Mouse (Mus musculus) heart, postnatal 0 days (tissue): ENCODE data around the gene Calm1. TPM values are rescaled to one million over a fixed set of nuclear protein-coding genes. Genes with fewer than 3 reads are reported as not detected.
A peak's percentile ranks its signal among the peaks of the same experiment; 100 is the strongest.

ENCODE experiments used
- ATAC-seq: fragments of 200-750 bp; cut with Nextera tagmentation; 2 replicates; pipeline ENCODE4 v1.8.0; 2017; ENCODE audit warnings: low read depth, moderate number of reproducible peaks, moderate library complexity; ENCODE audit not compliant: insufficient read depth
- DNase-seq: peaks from one replicate; pipeline ENCODE4 v3.0.0-alpha.2; 2016; ENCODE audit warnings: low spot score
- H3K27ac ChIP-seq: fragments of 300-500 bp; sonication (generic); 2 replicates; pipeline ENCODE4 v1.5.1; 2014; ENCODE audit warnings: low read depth, mild to moderate bottlenecking
- H3K27me3 ChIP-seq: fragments of 300-500 bp; sonication (generic); 2 replicates; pipeline ENCODE4 v1.6.1; 2014; ENCODE audit warnings: low read length, mixed read lengths; ENCODE audit not compliant: control insufficient read depth, insufficient read depth
- H3K36me3 ChIP-seq: fragments of 300-500 bp; sonication (generic); replicated peaks from 2 replicates; pipeline ENCODE4 v1.6.1; 2014; ENCODE audit warnings: low read length, mixed read lengths; ENCODE audit not compliant: control insufficient read depth, insufficient read depth
- H3K4me1 ChIP-seq: fragments of 300-500 bp; sonication (generic); 2 replicates; pipeline ENCODE4 v1.6.1; 2014; ENCODE audit warnings: antibody characterized with exemption; ENCODE audit not compliant: control insufficient read depth, insufficient read depth
- H3K4me2 ChIP-seq: fragments of 300-500 bp; sonication (generic); 2 replicates; pipeline ENCODE4 v1.6.1; 2014; ENCODE audit warnings: low read depth, mild to moderate bottlenecking, low read length, moderate library complexity
- H3K4me3 ChIP-seq: fragments of 300-500 bp; sonication (generic); 2 replicates; pipeline ENCODE4 v1.5.1; 2014; ENCODE audit warnings: low read depth, low read length
- H3K9ac ChIP-seq: fragments of 300-500 bp; sonication (generic); replicated peaks from 2 replicates; pipeline ENCODE4 v1.6.1; 2014; ENCODE audit warnings: low read depth, low read length, mixed read lengths
- H3K9me3 ChIP-seq: fragments of 300-500 bp; sonication (generic); replicated peaks from 2 replicates; pipeline ENCODE4 v1.6.1; 2016; ENCODE audit warnings: low read length; ENCODE audit not compliant: control insufficient read depth
- CTCF ChIP-seq: IDR thresholded peaks from 2 replicates; pipeline ENCODE4 v1.5.1; 2016; ENCODE audit warnings: antibody characterized with exemption, control low read depth, low read depth
- EP300 ChIP-seq: IDR thresholded peaks from 2 replicates; pipeline ENCODE4 v1.6.1; 2016; ENCODE audit warnings: antibody characterized with exemption, low read depth
- WGBS: fragments of 180-500 bp; shearing (Covaris S2); extraction: QIAGEN DNeasy Blood & Tissue Kit; methylation state at CpG from one replicate; pipeline ENCODE4 v1.1.7; 2014; 5-methylcytosine and 5-hydroxymethylcytosine counted together
- polyA plus RNA-seq: library from polyadenylated mRNA; unstranded; fragments of >200 nt; fragmentation: Nextera tagmentation; extraction: Ambion mirVana; gene quantifications from 2 replicates; pipeline ENCODE4 v1.2.1, GENCODE M21; 2015
- total RNA-seq: library from RNA; depleted of rRNA; stranded (reverse); fragments of >200 nt; gene quantifications from 2 replicates; pipeline ENCODE4 v1.2.3, GENCODE M21; 2014; ENCODE audit warnings: low replicate concordance

Calm1 gene
- total and polyA plus RNA-seq, 2 experiments from 2014 or later: 375 to 771 TPM

GRCm38 (mm10) chr12:100166939-100167338 lies 32.3 kb upstream of the Calm1 start:
- no peak for TF ChIP-seq CTCF
- TF ChIP-seq EP300: no peak
- H3K4me2 ChIP-seq: no peak overlapping the region
- 83% methylated on average over 8 of the region's 8 CpGs for WGBS
- 0 out of 2 replicates have a peak, but pooled peaks cover 8% of the 10 kb centered on the region for H3K4me1 ChIP-seq
- no peak overlapping the region for H3K9ac ChIP-seq
- H3K9me3 ChIP-seq: no peaks in the 10 kb centered on the region
- H3K4me3 ChIP-seq: no peak overlapping the region
- no peaks in the 10 kb centered on the region for H3K36me3 ChIP-seq
- no peak overlapping the region for H3K27ac ChIP-seq
- DNase-seq (no peak), ATAC-seq (no peak)
- no peaks in the 10 kb centered on the region for H3K27me3 ChIP-seq

- WGBS: 87% methylated on average over 1 of the region's 1 CpGs
- DNase-seq (no peak), ATAC-seq (no peak)
- TF ChIP-seq EP300 (no peak), CTCF (no peak)
- Histone ChIP-seq H3K27me3 (no peaks in the 10 kb centered on the region), H3K9me3 (no peaks in the 10 kb centered on the region), H3K4me1 (0 out of 2 replicates have a peak, but pooled peaks cover 8% of the 10 kb centered on the region), H3K4me3 (no peak overlapping the region), H3K36me3 (no peaks in the 10 kb centered on the region), H3K4me2 (peak overlapping the region; percentile 64; the same call in 1 of the 2 replicates), H3K9ac (0 out of 2 replicates have a peak overlapping the region, but pooled peaks have one; percentile 20), H3K27ac (0 out of 2 replicates have a peak overlapping the region, but pooled peaks have one; percentile 39)
These were observed 31.7 kb upstream of the Calm1 start for GRCm38 (mm10) chr12:100167502-100167901.

DNA sequence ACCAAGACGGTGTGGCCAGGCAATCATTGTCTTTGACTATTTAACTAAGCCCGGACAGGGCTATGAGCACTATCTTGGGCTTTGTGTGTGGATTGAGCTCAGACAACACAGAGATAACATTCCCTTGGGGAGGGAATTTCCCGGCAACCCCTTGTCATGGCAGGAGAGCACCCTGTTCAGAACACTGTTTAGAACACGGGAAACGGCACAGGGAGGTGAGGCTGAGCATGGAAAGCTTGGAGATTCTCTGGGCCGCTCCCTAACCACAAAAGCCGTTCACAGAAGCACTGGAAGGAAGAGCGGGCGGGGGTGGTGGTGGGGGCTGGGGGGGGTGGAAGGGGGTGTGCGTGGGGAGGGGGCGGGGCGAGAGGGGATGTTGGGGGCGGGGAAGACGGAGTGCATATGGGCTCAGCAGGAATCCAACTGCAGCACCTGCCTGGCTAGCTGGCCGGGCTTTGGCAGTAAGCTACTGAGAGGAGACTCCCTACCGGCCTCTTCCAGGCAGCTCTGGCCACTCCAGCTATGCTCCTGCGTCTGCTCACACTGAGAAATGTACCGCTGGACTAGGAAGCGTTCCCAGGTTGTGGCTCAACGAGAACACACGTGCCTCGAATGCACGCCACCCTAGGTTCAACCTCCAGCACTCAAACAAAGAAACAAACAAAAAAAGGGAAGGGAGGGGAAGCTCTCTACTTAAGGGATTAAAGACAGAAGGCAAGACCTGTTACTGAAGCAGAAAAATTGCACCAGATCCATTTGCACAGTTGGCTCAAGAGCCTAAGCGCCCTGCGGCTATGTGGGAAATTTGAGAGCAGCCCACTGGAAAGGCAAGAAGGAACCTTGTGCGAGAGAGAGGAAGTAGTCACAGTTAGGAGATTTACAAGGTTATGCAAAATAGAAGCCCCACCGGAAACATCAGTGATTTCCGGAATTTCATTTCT lies 31.0 kb upstream of the Calm1 start:
- ATAC-seq (peak; percentile 47), DNase-seq (no peak)
- Histone ChIP-seq H3K4me3 (peak overlapping the region; percentile 31), H3K4me2 (peak overlapping the region; percentile 64), H3K4me1 (0 out of 2 replicates have a peak, but pooled peaks cover 8% of the 10 kb centered on the region), H3K9ac (0 out of 2 replicates have a peak overlapping the region, but pooled peaks have one; percentile 20), H3K36me3 (no peaks in the 10 kb centered on the region), H3K27ac (peak overlapping the region; percentile 65), H3K27me3 (no peaks in the 10 kb centered on the region), H3K9me3 (no peaks in the 10 kb centered on the region)
- no peak for TF ChIP-seq CTCF
- TF ChIP-seq EP300: no peak
- WGBS: 11% methylated on average over 25 of the region's 28 CpGs

GRCm38 (mm10) chr12:100172481-100172880 lies 26.8 kb upstream of the Calm1 start:
- no peak for ATAC-seq
- Histone ChIP-seq H3K4me2 (no peak overlapping the region), H3K9me3 (no peaks in the 10 kb centered on the region), H3K36me3 (no peaks in the 10 kb centered on the region), H3K4me1 (0 out of 2 replicates have a peak, but pooled peaks cover 8% of the 10 kb centered on the region), H3K9ac (no peak overlapping the region), H3K27ac (no peak overlapping the region), H3K4me3 (no peak overlapping the region), H3K27me3 (no peaks in the 10 kb centered on the region)
- WGBS: 35% methylated on average over 7 of the region's 7 CpGs
- DNase-seq: no peak
- TF ChIP-seq EP300 (no peak), CTCF (no peak)

DNA sequence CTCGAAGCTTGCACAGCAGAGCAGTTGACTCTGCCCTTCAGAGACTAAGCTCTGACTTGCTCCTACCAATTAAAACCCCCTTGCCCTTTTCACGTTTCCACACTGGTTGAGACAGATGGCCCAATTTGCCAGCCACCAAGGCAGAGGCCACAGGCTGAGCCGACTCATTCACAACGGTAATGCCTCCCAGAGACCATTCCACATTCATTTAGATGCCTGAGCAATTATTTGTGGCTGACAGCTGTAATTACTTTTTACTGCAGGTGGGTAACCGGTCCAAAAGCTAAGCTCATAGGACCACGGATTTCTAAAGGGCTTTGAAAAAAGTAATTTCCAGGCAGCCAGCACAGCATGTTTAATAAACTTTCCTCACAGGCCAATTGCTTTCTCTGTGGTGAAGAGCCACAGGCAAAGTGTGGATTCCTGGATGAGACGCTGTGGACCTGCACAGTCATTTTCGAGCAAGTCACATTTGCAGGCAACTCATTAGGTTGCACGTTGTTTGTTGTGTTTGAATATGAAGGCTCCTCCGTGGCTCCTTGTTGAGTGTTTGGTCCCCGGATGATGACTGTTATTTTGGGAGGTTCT lies 22.7 kb upstream of the Calm1 start:
- Histone ChIP-seq H3K36me3 (no peaks in the 10 kb centered on the region), H3K27me3 (no peaks in the 10 kb centered on the region), H3K4me1 (no peaks in the 10 kb centered on the region), H3K4me2 (no peak overlapping the region), H3K9me3 (no peaks in the 10 kb centered on the region), H3K27ac (no peak overlapping the region), H3K4me3 (no peak overlapping the region), H3K9ac (no peak overlapping the region)
- no peak for DNase-seq
- TF ChIP-seq EP300 (no peak), CTCF (no peak)
- 71% methylated on average over 11 of the region's 11 CpGs for WGBS
- no peak for ATAC-seq
